Mouse (Mus musculus): Measurements from ENCODE around the gene Slc6a4.

GRCm38 (mm10) chr11:76997916-76998704 lies at the start of gene Slc6a4:
- TF ChIP-seq BHLHE40 (IDR thresholded peaks at IDR 0.05; ENCODE audit: borderline replicate concordance, low read depth, low read length) (no peak), EP300 (IDR thresholded peaks at IDR 0.05; ENCODE audit: low read depth in 1 of 2, low read length in 2 of 2) (no peak), POLR2A (IDR thresholded peaks at IDR 0.05; ENCODE audit: control insufficient read depth in 1 of 2, insufficient read depth in 1 of 2, low read depth in 1 of 2, low read length in 2 of 2, poor library complexity in 1 of 2) (no peak)
